In the genomic region with DNA sequence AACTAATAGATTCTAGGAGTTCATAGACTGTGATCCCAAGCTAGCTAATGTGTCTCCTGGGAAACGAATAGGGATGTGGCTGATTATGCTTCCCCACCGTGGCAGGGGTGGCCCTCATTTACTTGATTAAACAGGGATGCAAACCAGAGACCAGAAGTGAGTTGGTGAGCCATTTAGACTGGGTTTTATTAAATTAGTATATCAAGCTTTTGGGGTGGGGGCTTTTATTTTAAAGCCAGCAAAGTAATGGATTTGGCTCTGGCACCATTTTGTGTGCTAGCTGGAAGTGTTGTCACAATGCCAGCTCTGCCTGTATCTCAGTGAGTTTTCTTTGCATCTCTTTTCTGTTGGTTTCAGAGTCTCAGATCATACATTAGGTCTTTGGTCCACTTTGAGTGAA, we compare ENCODE assay signal across 14 mouse cellular contexts. TPM values are rescaled to one million over a fixed set of nuclear protein-coding genes. Genes with fewer than 3 reads are reported as not detected.
DNase-seq lines count a peak whose midpoint lies in the region; ATAC-seq lines count a peak whose summit lies in the region.
"Had no signal": no experiment of that assay in that cellular context is flagged by ENCODE, and none has a peak within 500 bp of the region (broad histone marks: within the 10 kb centered on the region; RNA-seq: fewer than 3 reads in every experiment).

No protein-coding gene starts in this region.

- 0 out of 2 replicates have a peak overlapping the region, but pooled peaks have one; percentile 56 for H3K27ac ChIP-seq in hindbrain, embryonic 11.5 days (ENCODE audit: low read depth, low read length)
- no peak overlapping the region for H3K27ac ChIP-seq in hindbrain, embryonic 14.5 days
- peak overlapping the region; percentile 42 for H3K27ac ChIP-seq in neural tube, embryonic 13.5 days (replicated peaks)
- peak overlapping the region; percentile 36; the same call in 1 of the 2 replicates for H3K27ac ChIP-seq in hindbrain, embryonic 12.5 days
- H3K27ac ChIP-seq in liver, embryonic 16.5 days (ENCODE audit: low read length) = peak overlapping the region; percentile 70
- H3K27ac ChIP-seq: kidney, postnatal 0 days; lung, embryonic 15.5 days; macrophage had no signal

- 38% methylated on average over 2 of the region's 2 CpGs for WGBS in hindbrain, embryonic 11.5 days
- 38% methylated on average over 2 of the region's 2 CpGs for WGBS in hindbrain, embryonic 14.5 days
- WGBS in neural tube, embryonic 13.5 days = 39% methylated on average over 2 of the region's 2 CpGs
- 48% methylated on average over 2 of the region's 2 CpGs for WGBS in hindbrain, embryonic 12.5 days
- 57% methylated on average over 2 of the region's 2 CpGs for WGBS in liver, embryonic 16.5 days (ENCODE audit: insufficient replicate concordance)

- H3K4me1 ChIP-seq in hindbrain, embryonic 11.5 days (replicated peaks; ENCODE audit: control insufficient read depth, insufficient read depth, low read length) = peaks cover 10% of the 10 kb centered on the region
- H3K4me1 ChIP-seq in hindbrain, embryonic 14.5 days (replicated peaks; ENCODE audit: control insufficient read depth, insufficient read depth, low read length) = peaks cover 26% of the 10 kb centered on the region
- peaks cover 24% of the 10 kb centered on the region for H3K4me1 ChIP-seq in neural tube, embryonic 13.5 days (replicated peaks)
- H3K4me1 ChIP-seq in hindbrain, embryonic 12.5 days = peaks cover 29% of the 10 kb centered on the region
- peaks cover 54% of the 10 kb centered on the region for H3K4me1 ChIP-seq in liver, embryonic 16.5 days (ENCODE audit: control insufficient read depth, low read depth, low read length)

- no peak for DNase-seq in hindbrain, embryonic 11.5 days (ENCODE audit: low spot score)
- DNase-seq in hindbrain, embryonic 14.5 days (ENCODE audit: low spot score) = no peak
- no peak for DNase-seq in neural tube, embryonic 10.5 days (ENCODE audit: extremely low spot score, low spot score)
- DNase-seq in Muller cell, postnatal 12 days (ENCODE audit: inconsistent ontology term) = no peak
- no peak for DNase-seq in thymus, postnatal 14 days
- DNase-seq: embryo, embryonic 11 days; heart, adult 11 months; midbrain, embryonic 14.5 days had no signal

- no peaks in the 10 kb centered on the region for H3K9me3 ChIP-seq in hindbrain, embryonic 11.5 days (ENCODE audit: control insufficient read depth, low read length)
- H3K9me3 ChIP-seq in hindbrain, embryonic 14.5 days (ENCODE audit: control insufficient read depth, low read length) = 0 out of 2 replicates have a peak, but pooled peaks cover 3% of the 10 kb centered on the region
- no peaks in the 10 kb centered on the region; the same call in 1 of the 2 replicates for H3K9me3 ChIP-seq in neural tube, embryonic 13.5 days
- no peaks in the 10 kb centered on the region for H3K9me3 ChIP-seq in hindbrain, embryonic 12.5 days (replicated peaks)
- H3K9me3 ChIP-seq in liver, embryonic 16.5 days (replicated peaks; ENCODE audit: control insufficient read depth, low read length) = no peaks in the 10 kb centered on the region; the same call in 1 of the 2 replicates
- H3K9me3 ChIP-seq: lung, embryonic 15.5 days had no signal

- H3K27me3 ChIP-seq in hindbrain, embryonic 11.5 days (ENCODE audit: control insufficient read depth, insufficient read depth, low read length) = no peaks in the 10 kb centered on the region
- no peaks in the 10 kb centered on the region for H3K27me3 ChIP-seq in hindbrain, embryonic 14.5 days (ENCODE audit: control insufficient read depth, insufficient read depth, low read length)
- H3K27me3 ChIP-seq in neural tube, embryonic 13.5 days = no peaks in the 10 kb centered on the region
- H3K27me3 ChIP-seq in hindbrain, embryonic 12.5 days = no peaks in the 10 kb centered on the region
- H3K27me3 ChIP-seq in liver, embryonic 16.5 days (ENCODE audit: control insufficient read depth, insufficient read depth, low read depth, low read length) = no peaks in the 10 kb centered on the region
- H3K27me3 ChIP-seq: lung, embryonic 15.5 days had no signal

- H3K4me3 ChIP-seq in hindbrain, embryonic 11.5 days (ENCODE audit: low read depth, low read length) = no peak overlapping the region
- H3K4me3 ChIP-seq in hindbrain, embryonic 14.5 days (replicated peaks; ENCODE audit: low read length) = no peak overlapping the region
- no peak overlapping the region for H3K4me3 ChIP-seq in neural tube, embryonic 13.5 days
- no peak overlapping the region for H3K4me3 ChIP-seq in hindbrain, embryonic 12.5 days
- no peak overlapping the region for H3K4me3 ChIP-seq in liver, embryonic 16.5 days (ENCODE audit: low read depth, low read length)
- H3K4me3 ChIP-seq: lung, embryonic 15.5 days had no signal

- H3K36me3 ChIP-seq in hindbrain, embryonic 11.5 days (ENCODE audit: control insufficient read depth, insufficient read depth, low read length) = no peaks in the 10 kb centered on the region
- no peaks in the 10 kb centered on the region; the same call in 1 of the 2 replicates for H3K36me3 ChIP-seq in hindbrain, embryonic 14.5 days (replicated peaks; ENCODE audit: control insufficient read depth, insufficient read depth)
- H3K36me3 ChIP-seq in neural tube, embryonic 13.5 days = peaks cover 9% of the 10 kb centered on the region
- H3K36me3 ChIP-seq in hindbrain, embryonic 12.5 days = 0 out of 2 replicates have a peak, but pooled peaks cover 3% of the 10 kb centered on the region
- H3K36me3 ChIP-seq in liver, embryonic 16.5 days (ENCODE audit: control insufficient read depth, insufficient read depth) = peaks cover 2% of the 10 kb centered on the region

- H3K4me2 ChIP-seq in hindbrain, embryonic 11.5 days (replicated peaks; ENCODE audit: low read depth, low read length) = no peak overlapping the region
- no peak overlapping the region for H3K4me2 ChIP-seq in hindbrain, embryonic 14.5 days (replicated peaks)
- H3K4me2 ChIP-seq in neural tube, embryonic 13.5 days = no peak overlapping the region
- H3K4me2 ChIP-seq in hindbrain, embryonic 12.5 days (replicated peaks) = no peak overlapping the region
- H3K4me2 ChIP-seq in liver, embryonic 16.5 days (ENCODE audit: low read depth, low read length) = no peak overlapping the region
- H3K4me2 ChIP-seq: lung, embryonic 15.5 days had no signal

- no peak for ATAC-seq in hindbrain, embryonic 11.5 days (ENCODE audit: low FRiP score)
- ATAC-seq in hindbrain, embryonic 14.5 days (ENCODE audit: low FRiP score) = no peak
- ATAC-seq in neural tube, embryonic 13.5 days (ENCODE audit: low read depth) = no peak
- no peak for ATAC-seq in hindbrain, embryonic 12.5 days (ENCODE audit: low FRiP score)
- ATAC-seq in liver, embryonic 16.5 days (ENCODE audit: low read depth) = no peak

- H3K9ac ChIP-seq in hindbrain, embryonic 11.5 days (ENCODE audit: low read depth, low read length) = no peak overlapping the region
- H3K9ac ChIP-seq in hindbrain, embryonic 14.5 days = no peak overlapping the region
- H3K9ac ChIP-seq in neural tube, embryonic 13.5 days = no peak overlapping the region
- no peak overlapping the region for H3K9ac ChIP-seq in hindbrain, embryonic 12.5 days
- H3K9ac ChIP-seq in liver, embryonic 16.5 days (ENCODE audit: low read depth, low read length) = peak overlapping the region; percentile 33
- H3K9ac ChIP-seq: lung, embryonic 15.5 days had no signal

RNA-seq across cellular contexts. Expression of a gene that starts 43.0 kb away (rescaled TPM):
- 37.6 and 58.3 TPM in 2 replicates for polyA plus RNA-seq in hindbrain, embryonic 11.5 days (2014; fragmentation: Nextera tagmentation; extraction: Ambion mirVana)
- 52.9 and 55.8 TPM in 2 replicates for polyA plus RNA-seq in hindbrain, embryonic 14.5 days (2014; fragmentation: Nextera tagmentation; extraction: Ambion mirVana)
- 47.9 and 52.4 TPM in 2 replicates for polyA plus RNA-seq in neural tube, embryonic 13.5 days (2015; fragmentation: Nextera tagmentation; extraction: Ambion mirVana)
- polyA plus RNA-seq in hindbrain, embryonic 12.5 days (2016; fragmentation: Nextera tagmentation; extraction: Ambion mirVana) = 46.1 and 50.6 TPM in 2 replicates
- polyA plus RNA-seq in liver, embryonic 16.5 days (2015; fragmentation: Nextera tagmentation; extraction: Ambion mirVana) = 20.1 and 22.1 TPM in 2 replicates
